Mouse (Mus musculus) spleen, postnatal 10 days (tissue): ENCODE measurements around the gene Stx4a.

Experiments
- DNase-seq, 2 experiments: peaks; one replicate each; pipeline ENCODE4 v3.0.0; 2021 to 2022; ENCODE audit warnings: low spot score in 2 of 2

Gene Stx4a

GRCm38 (mm10) chr7:127898179-127898956 lies 74.3 kb downstream of the Stx4a start:
- peak in 1 of 2 experiments; percentile 57 for DNase-seq
